Mouse (Mus musculus) mouse trophoblast stem cell (cell line): Measurements from ENCODE around the gene Olfr692.
"Not testable (repeated sequence)": the region's sequence is repeated elsewhere in the genome, so short reads cannot be mapped to it uniquely, and the experiment has no call there.

Source experiments
- in situ Hi-C, 2 experiments: fragments of 300-500 bp; cut with MseI, MboI; formaldehyde crosslinking; loops; 2 replicates in 1 of 2; 3 replicates in 1 of 2; pipeline ENCODE4 v1.15.1; 2025

The Olfr692 gene

DNA sequence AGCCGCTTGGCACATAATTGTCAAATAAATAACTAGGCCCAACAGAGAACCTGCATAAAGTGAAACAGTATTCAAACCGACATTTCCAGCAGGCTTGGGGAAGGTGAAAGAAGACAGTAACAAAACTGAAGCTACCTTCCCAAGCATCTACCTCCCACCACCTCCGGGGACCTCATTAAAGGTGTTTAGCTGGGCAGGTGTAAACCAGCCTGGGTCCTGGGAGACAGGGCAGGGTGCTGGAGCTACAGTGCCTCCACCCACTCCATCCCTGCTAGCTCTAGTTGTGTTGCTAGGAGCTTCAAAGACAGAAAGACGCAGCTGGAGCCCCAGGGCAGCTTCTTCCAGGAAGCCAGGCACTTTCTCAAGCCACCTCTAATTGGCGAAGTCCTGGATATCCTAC, 36.2 kb downstream of the Olfr692 start, which contains the start of gene Cnga4:
Cnga4 (plus strand) TSS at position 301 of the 400 bp plus-strand sequence.
- in situ Hi-C loops: loop anchor here (10.0 kb wide), 2 partner anchors 111 to 211 kb away; no protein-coding TSS in a partner anchor

DNA sequence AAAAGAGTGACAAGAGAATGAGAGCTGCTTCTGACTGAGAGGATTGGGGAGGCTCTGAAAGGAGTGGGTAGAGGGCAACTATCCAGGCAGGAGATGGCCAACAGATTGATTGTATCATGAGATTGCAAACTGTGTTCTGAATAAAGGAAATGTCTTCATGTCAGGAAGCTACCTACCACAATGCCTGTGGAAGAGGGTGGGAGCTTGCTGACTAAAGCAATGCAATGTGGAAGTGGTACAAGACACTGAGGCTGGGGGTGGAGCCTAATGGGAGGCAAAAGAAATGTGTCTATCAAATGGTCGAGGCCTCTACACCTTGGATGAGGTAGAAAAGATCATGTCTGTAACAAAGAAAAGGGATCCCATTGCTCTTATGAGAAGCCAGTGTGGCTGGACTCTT, 38.3 kb downstream of the Olfr692 start:
- in situ Hi-C loops: loop anchor here (5.0 to 10.0 kb wide), 4 partner anchors 66 to 208 kb away; no protein-coding TSS in a partner anchor

DNA sequence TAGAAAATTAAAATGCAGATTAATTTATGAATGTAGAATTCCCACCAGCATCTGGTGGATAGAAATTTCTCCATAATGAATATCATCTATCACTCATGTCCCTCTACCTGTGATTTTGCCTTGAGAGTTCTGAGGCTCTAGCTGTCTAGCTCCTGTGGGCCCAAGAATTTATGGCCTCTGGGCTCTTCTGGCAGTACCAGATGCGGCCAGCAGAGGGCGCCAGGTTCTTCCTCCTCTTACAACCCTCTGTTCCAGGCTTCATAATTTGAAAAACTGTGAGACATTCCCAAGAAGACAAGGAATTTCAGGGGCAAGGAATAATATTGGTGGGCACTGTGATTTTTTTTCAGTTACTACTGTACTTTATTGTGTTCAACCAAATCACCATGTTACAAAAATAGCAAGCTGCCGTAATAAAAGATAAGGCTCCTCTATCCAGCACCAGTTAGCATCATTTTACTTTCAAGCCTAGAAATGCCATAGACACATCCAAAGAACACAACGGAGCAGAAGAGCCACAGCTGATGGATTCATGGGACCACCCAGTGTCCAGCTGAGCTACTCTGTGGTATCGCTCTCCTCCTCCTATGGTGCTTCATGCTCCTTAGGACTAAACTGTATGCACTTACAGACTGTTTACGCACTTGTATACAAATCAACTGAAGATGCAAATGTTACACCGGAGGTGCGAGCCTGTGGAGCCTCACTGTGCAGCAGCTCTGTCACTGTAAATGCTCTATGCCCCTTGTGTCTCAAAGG, 44.0 kb downstream of the Olfr692 start:
- in situ Hi-C loops: not testable (repeated sequence)

DNA sequence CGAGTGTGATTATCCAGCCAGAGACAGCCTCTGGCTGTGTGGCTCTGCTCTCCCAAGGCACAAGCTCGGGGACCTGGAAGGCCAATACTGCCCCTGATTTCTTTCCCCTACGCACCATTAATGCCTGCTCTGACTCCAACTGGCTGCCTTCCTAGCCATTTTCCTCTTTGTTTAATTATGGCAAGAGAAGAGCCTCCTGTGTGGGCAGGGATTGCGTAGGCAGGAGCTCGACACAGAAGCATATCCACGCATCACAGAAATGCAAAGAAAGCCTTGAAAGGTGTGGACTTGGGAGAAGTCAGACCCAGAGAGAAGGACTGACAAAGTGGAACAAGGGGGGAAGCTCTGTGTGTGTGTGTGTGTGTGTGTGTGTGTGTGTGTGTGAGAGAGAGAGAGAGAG, 46.4 kb downstream of the Olfr692 start:
- in situ Hi-C loops: no loop called here

DNA sequence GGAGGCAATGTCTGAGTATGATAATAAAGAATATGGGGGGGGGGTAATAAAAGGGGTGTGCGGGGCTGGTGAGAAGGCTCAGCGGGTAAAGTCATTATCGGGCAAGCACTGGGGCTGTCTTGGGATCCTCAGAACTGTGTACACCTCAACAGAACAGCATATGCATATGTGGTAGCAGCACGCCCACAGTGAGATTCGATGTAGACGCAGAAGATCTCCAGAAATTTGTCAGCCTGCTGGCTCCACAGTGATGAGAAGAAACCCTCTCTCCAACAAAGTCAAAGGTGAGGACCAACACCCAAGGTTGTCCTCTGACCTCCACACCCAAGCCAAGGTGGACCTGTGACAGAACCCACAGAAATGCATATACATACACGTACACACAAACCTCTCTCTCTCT, 48.5 kb downstream of the Olfr692 start:
- in situ Hi-C loops: loop anchor here in 1 of 2 experiments (5.0 kb wide), 1 partner anchor 56 kb away; no protein-coding TSS in a partner anchor

DNA sequence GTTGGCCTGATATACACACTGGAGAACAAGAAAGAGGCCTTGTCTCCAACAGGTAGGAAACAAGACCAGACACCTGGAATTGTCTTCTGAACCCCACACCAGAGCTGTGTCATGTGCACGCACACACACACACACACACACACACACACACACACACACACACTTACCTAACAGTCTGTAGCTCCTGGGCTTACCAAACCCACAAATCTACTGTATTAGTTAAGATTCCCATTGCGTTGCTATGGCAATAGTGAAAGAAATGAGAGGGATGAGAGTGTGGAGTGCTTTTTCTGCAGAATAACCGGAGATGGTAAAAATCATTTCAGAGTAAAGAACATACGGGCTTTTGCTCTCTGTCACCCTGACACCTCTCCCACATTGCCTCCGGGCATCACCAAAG, 50.1 kb downstream of the Olfr692 start:
- in situ Hi-C loops: loop anchor here in 1 of 2 experiments (5.0 kb wide), 1 partner anchor 54 kb away; no protein-coding TSS in a partner anchor
